Mouse (Mus musculus) CH12.LX (cell line): ENCODE measurements at regions not wholly inside any gene's neighbourhood (a gene's known extent, or its start where the extent isn't known, plus 50 kb on each side); places are given as distances from the start of the nearest gene placed in this dataset.

Experiments used
- DNase-seq: peaks from one replicate; pipeline ENCODE4 v3.0.0-alpha.2; 2013; ENCODE audit errors: extremely low read depth
- H3K27ac ChIP-seq: 2 replicates; pipeline ENCODE4 v1.5.1; 2012; ENCODE audit warnings: low read depth, mild to moderate bottlenecking, control low read depth, moderate library complexity; ENCODE audit not compliant: insufficient read depth
- H3K27me3 ChIP-seq: replicated peaks from 2 replicates; pipeline ENCODE3; 2012; ENCODE audit warnings: inconsistent platforms
- H3K36me3 ChIP-seq, 2 experiments: replicated peaks in 1 of 2; 2 replicates each; pipeline versions ENCODE3 to v1.6.1; 2012; ENCODE audit warnings: inconsistent platforms in 1 of 2, low read length in 1 of 2, mild to moderate bottlenecking in 1 of 2, mixed read lengths in 1 of 2, moderate library complexity in 1 of 2; ENCODE audit not compliant: control insufficient read depth in 1 of 2, insufficient read depth in 1 of 2
- H3K4me1 ChIP-seq, 2 experiments: 2 replicates each; pipeline ENCODE4 v1.6.1; 2012; ENCODE audit warnings: inconsistent platforms in 1 of 2, moderate library complexity in 1 of 2; ENCODE audit not compliant: insufficient read depth in 2 of 2, control insufficient read depth in 1 of 2
- H3K4me2 ChIP-seq: 2 replicates; pipeline ENCODE4 v1.6.1; 2012; ENCODE audit warnings: low read depth, mild to moderate bottlenecking, control low read depth; ENCODE audit not compliant: poor library complexity, insufficient read depth, severe bottlenecking
- H3K4me3 ChIP-seq, 3 experiments: fragments of 150-350 bp in 1 of 3; sonication (generic) in 1 of 3; replicated peaks in 1 of 3; 2 replicates each; pipeline versions ENCODE3 to v1.5.1; 2011 to 2012; ENCODE audit warnings: low read depth in 2 of 3, low read length in 2 of 3, mild to moderate bottlenecking in 2 of 3, moderate library complexity in 2 of 3, control low read depth in 1 of 3, improper control_type of control experiment in 1 of 3, inconsistent platforms in 1 of 3, mixed read lengths in 1 of 3; ENCODE audit not compliant: poor library complexity in 1 of 3
- H3K79me2 ChIP-seq: replicated peaks from 2 replicates; pipeline ENCODE4 v1.6.1; 2012; ENCODE audit warnings: mild to moderate bottlenecking, moderate library complexity; ENCODE audit not compliant: control insufficient read depth, poor library complexity, insufficient read depth, severe bottlenecking; ENCODE audit errors: extremely low read depth
- H3K9ac ChIP-seq: 2 replicates; pipeline ENCODE4 v1.6.1; 2012; ENCODE audit warnings: low read depth, mild to moderate bottlenecking, control low read depth, moderate library complexity; ENCODE audit not compliant: insufficient read depth
- H3K9me3 ChIP-seq: replicated peaks from 2 replicates; pipeline ENCODE3; 2012; ENCODE audit warnings: low read length, inconsistent platforms, mixed read lengths
- BHLHE40 ChIP-seq: IDR thresholded peaks from 2 replicates; pipeline ENCODE4 v1.6.1; 2011; ENCODE audit warnings: mild to moderate bottlenecking, low read depth, low read length, improper control_type of control experiment
- CHD1 ChIP-seq: IDR thresholded peaks from 2 replicates; pipeline ENCODE4 v1.6.1; 2012; ENCODE audit warnings: low read depth, low read length, improper control_type of control experiment, inconsistent platforms
- CHD2 ChIP-seq: IDR thresholded peaks from 2 replicates; pipeline ENCODE4 v1.6.1; 2011; ENCODE audit warnings: low read length, improper control_type of control experiment
- E2F4 ChIP-seq: IDR thresholded peaks from 2 replicates; pipeline ENCODE4 v1.6.1; 2011; ENCODE audit warnings: low read depth, low read length, improper control_type of control experiment; ENCODE audit not compliant: insufficient replicate concordance
- ELF1 ChIP-seq: IDR thresholded peaks from 2 replicates; pipeline ENCODE4 v1.6.1; 2014; ENCODE audit warnings: low read depth, mild to moderate bottlenecking, inconsistent platforms, low read length, improper control_type of control experiment
- GABPA ChIP-seq: IDR thresholded peaks from 2 replicates; pipeline ENCODE4 v1.6.1; 2012; ENCODE audit warnings: low read depth, low read length, improper control_type of control experiment, inconsistent platforms; ENCODE audit not compliant: insufficient replicate concordance
- HCFC1 ChIP-seq: IDR thresholded peaks from 2 replicates; pipeline ENCODE4 v1.6.1; 2012; ENCODE audit warnings: low read depth, mild to moderate bottlenecking, inconsistent platforms, low read length, improper control_type of control experiment
- IRF4 ChIP-seq: IDR thresholded peaks from 2 replicates; pipeline ENCODE4 v1.6.1; 2014; ENCODE audit warnings: low read depth, mild to moderate bottlenecking, inconsistent platforms, low read length, improper control_type of control experiment
- JUN ChIP-seq: IDR thresholded peaks from 2 replicates; pipeline ENCODE4 v1.6.1; 2011; ENCODE audit warnings: low read depth, mild to moderate bottlenecking, low read length, improper control_type of control experiment, moderate library complexity; ENCODE audit not compliant: insufficient read depth
- KAT2A ChIP-seq: IDR thresholded peaks from 2 replicates; pipeline ENCODE4 v1.6.1; 2012; ENCODE audit warnings: low read length, improper control_type of control experiment, inconsistent platforms; ENCODE audit not compliant: insufficient replicate concordance
- MAFK ChIP-seq: IDR thresholded peaks from 2 replicates; pipeline ENCODE4 v1.6.1; 2011; ENCODE audit warnings: low read length, improper control_type of control experiment; ENCODE audit not compliant: insufficient replicate concordance
- MAZ ChIP-seq: IDR thresholded peaks from 2 replicates; pipeline ENCODE4 v1.6.1; 2012; ENCODE audit warnings: low read depth, mild to moderate bottlenecking, inconsistent platforms, low read length, improper control_type of control experiment, moderate library complexity
- MYC ChIP-seq: IDR thresholded peaks from 2 replicates; pipeline ENCODE4 v1.6.1; 2011; ENCODE audit warnings: low read depth, mild to moderate bottlenecking, improper control_type of control experiment, low read length
- NELFE ChIP-seq: IDR thresholded peaks from 2 replicates; pipeline ENCODE4 v1.6.1; 2011; ENCODE audit warnings: low read depth, low read length, improper control_type of control experiment
- PAX5 ChIP-seq: IDR thresholded peaks from 2 replicates; pipeline ENCODE4 v1.6.1; 2012; ENCODE audit warnings: low read length, inconsistent platforms, mixed read lengths
- POLR2A ChIP-seq: IDR thresholded peaks from 2 replicates; pipeline ENCODE4 v1.6.1; 2011; ENCODE audit warnings: low read depth, mild to moderate bottlenecking, improper control_type of control experiment, low read length
- POLR2AphosphoS2 ChIP-seq: IDR thresholded peaks from 2 replicates; pipeline ENCODE4 v1.6.1; 2011; ENCODE audit warnings: low read depth, low read length, improper control_type of control experiment
- RCOR1 ChIP-seq: conservative IDR thresholded peaks from 2 replicates; pipeline ENCODE4 v1.6.1; 2012; ENCODE audit warnings: low read depth, mild to moderate bottlenecking, inconsistent platforms, low read length, improper control_type of control experiment
- SIN3A ChIP-seq: IDR thresholded peaks from 2 replicates; pipeline ENCODE4 v1.6.1; 2012; ENCODE audit warnings: low read length, improper control_type of control experiment, inconsistent platforms
- SMC3 ChIP-seq: IDR thresholded peaks from 2 replicates; pipeline ENCODE4 v1.6.1; 2011; ENCODE audit warnings: low read depth, low read length, improper control_type of control experiment
- TBP ChIP-seq: conservative IDR thresholded peaks from 2 replicates; pipeline ENCODE4 v1.6.1; 2011; ENCODE audit warnings: low read depth, low read length, improper control_type of control experiment
- TCF12 ChIP-seq: IDR thresholded peaks from 2 replicates; pipeline ENCODE4 v1.6.1; 2014; ENCODE audit warnings: low read depth, mild to moderate bottlenecking, inconsistent platforms, low read length, improper control_type of control experiment
- UBTF ChIP-seq: IDR thresholded peaks from 2 replicates; pipeline ENCODE4 v1.6.1; 2012; ENCODE audit warnings: low read depth, mild to moderate bottlenecking, inconsistent platforms, low read length, improper control_type of control experiment, moderate library complexity
- ZKSCAN1 ChIP-seq: IDR thresholded peaks from 2 replicates; pipeline ENCODE4 v1.6.1; 2012; ENCODE audit warnings: low read depth, inconsistent platforms, low read length, improper control_type of control experiment, borderline replicate concordance
- ZNF384 ChIP-seq: IDR thresholded peaks from 2 replicates; pipeline ENCODE4 v1.6.1; 2012; ENCODE audit warnings: low read depth, low read length, improper control_type of control experiment, inconsistent platforms
- dilution Hi-C: fragments of 300-500 bp; cut with MboI; formaldehyde crosslinking; loops from 2 replicates; pipeline ENCODE4 v1.14.3; 2020; ENCODE audit warnings: low sequenced_read_pairs; ENCODE audit not compliant: extremely low pct_unique_long_range_greater_than_20kb, extremely low pct_ligation_motif_present
- in situ Hi-C: fragments of 300-500 bp; cut with MboI; formaldehyde crosslinking; loops from 3 replicates; pipeline ENCODE4 v1.14.3; 2019; ENCODE audit warnings: low sequenced_read_pairs, low pct_ligation_motif_present, low pct_unique_long_range_greater_than_20kb, mixed read lengths

GRCm38 (mm10) chr14:47833696-47834095, 185.4 kb downstream of the Ktn1 start:
- dilution Hi-C loops: no loop called here
- no peaks in the 10 kb centered on the region for H3K79me2 ChIP-seq
- DNase-seq: no peak
- no peak overlapping the region for H3K4me2 ChIP-seq
- no peak overlapping the region for H3K9ac ChIP-seq
- H3K4me1 ChIP-seq: no peaks in the 10 kb centered on the region
- no peaks in the 10 kb centered on the region for H3K27me3 ChIP-seq
- TF ChIP-seq MYC (no peak), ELF1 (no peak), MAFK (no peak), POLR2A (no peak), TCF12 (no peak), ZKSCAN1 (no peak), JUN (no peak), PAX5 (no peak), UBTF (no peak), ZNF384 (no peak), HCFC1 (no peak), KAT2A (no peak)
- in situ Hi-C loops: no loop called here
- no peak overlapping the region for H3K27ac ChIP-seq
- H3K36me3 ChIP-seq: no peaks in the 10 kb centered on the region
- no peaks in the 10 kb centered on the region for H3K9me3 ChIP-seq
- H3K4me3 ChIP-seq: no peak overlapping the region

- dilution Hi-C loops (no loop called here), in situ Hi-C loops (no loop called here)
- Histone ChIP-seq H3K9me3 (no peaks in the 10 kb centered on the region), H3K27me3 (no peaks in the 10 kb centered on the region), H3K36me3 (no peaks in the 10 kb centered on the region), H3K4me3 (no peak overlapping the region), H3K9ac (no peak overlapping the region), H3K4me2 (no peak overlapping the region), H3K27ac (no peak overlapping the region), H3K4me1 (no peaks in the 10 kb centered on the region), H3K79me2 (no peaks in the 10 kb centered on the region)
- TF ChIP-seq CHD2 (no peak), CHD1 (no peak), SIN3A (no peak), IRF4 (no peak), POLR2AphosphoS2 (no peak), BHLHE40 (no peak), SMC3 (no peak), MAZ (no peak), E2F4 (no peak), TBP (no peak), PAX5 (no peak), ELF1 (no peak), GABPA (no peak), NELFE (no peak), MYC (no peak), RCOR1 (no peak), HCFC1 (no peak)
- no peak for DNase-seq
Observed at GRCm38 (mm10) chr14:47835408-47835807, 187.2 kb downstream of the Ktn1 start.
